Mouse (Mus musculus): ENCODE results near the gene Blmh. TPM values are rescaled to one million over a fixed set of nuclear protein-coding genes. Genes with fewer than 3 reads are reported as not detected.

Blmh gene
- total and polyA plus RNA-seq, 3 experiments = 111 to 116 TPM; not detected in 1

DNA sequence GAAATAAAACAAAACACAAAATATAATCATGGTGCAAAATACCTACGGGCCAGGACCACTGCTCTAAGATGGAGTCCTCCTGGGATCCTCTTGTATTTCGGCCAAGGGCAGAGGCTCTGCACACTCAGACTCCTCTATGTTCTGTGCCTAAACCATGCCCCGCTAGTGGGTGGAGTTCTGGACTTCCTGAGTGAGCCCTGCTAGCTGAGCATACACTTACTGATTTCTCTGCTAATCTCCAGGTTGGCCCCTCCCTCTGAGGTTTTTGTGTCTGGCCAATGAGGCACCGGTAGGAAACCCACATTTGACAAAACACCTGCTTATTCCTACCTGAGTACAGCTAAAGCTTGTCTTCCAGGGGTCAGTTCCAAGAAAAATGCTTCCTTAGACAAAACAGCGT lies 76.1 kb downstream of the Blmh start (continued):
- TF ChIP-seq TAL1 (IDR thresholded peaks at IDR 0.05; ENCODE audit: low read length) = no peak
- TF ChIP-seq TCF12 (IDR thresholded peaks at IDR 0.05; ENCODE audit: low read depth, low read length) = 0 out of 2 replicates have a peak, but pooled peaks have one; percentile 19
- no peak for TF ChIP-seq CTCF (IDR thresholded peaks at IDR 0.05 in 2 of 3, conservative IDR thresholded peaks at IDR 0.05 in 1 of 3; ENCODE audit: control insufficient read depth in 1 of 3, insufficient read depth in 1 of 3, low read depth in 2 of 3, low read length in 3 of 3, poor library complexity in 1 of 3, severe bottlenecking in 1 of 3)
- TF ChIP-seq EP300 (IDR thresholded peaks at IDR 0.05; ENCODE audit: low read depth in 1 of 2, low read length in 2 of 2) = peak in 1 of 2 experiments; percentile 51; a peak in 3 of 4 replicates
- TF ChIP-seq GATA1 (IDR thresholded peaks at IDR 0.05; ENCODE audit: low read depth, low read length) = no peak; the same call in 1 of the 2 replicates
- TF ChIP-seq NRF1 (IDR thresholded peaks at IDR 0.05; ENCODE audit: insufficient read depth, low read depth, low read length, poor library complexity, severe bottlenecking) = no peak
- TF ChIP-seq SMC3 (IDR thresholded peaks at IDR 0.05; ENCODE audit: low read depth, low read length) = no peak
- TF ChIP-seq MYC (IDR thresholded peaks at IDR 0.05; ENCODE audit: low read depth, low read length) = no peak
- no peak for TF ChIP-seq ZMIZ1 (IDR thresholded peaks at IDR 0.05; ENCODE audit: low read depth, low read length)
- TF ChIP-seq USF1 (IDR thresholded peaks at IDR 0.05; ENCODE audit: low read depth, low read length) = no peak
- TF ChIP-seq CHD2 (IDR thresholded peaks at IDR 0.05; ENCODE audit: low read length) = no peak
- TF ChIP-seq RAD21 (IDR thresholded peaks at IDR 0.05; ENCODE audit: low read depth, low read length) = no peak
- no peak for TF ChIP-seq KAT2A (conservative IDR thresholded peaks at IDR 0.05; ENCODE audit: low read depth, low read length)
- no peak for TF ChIP-seq GABPA (IDR thresholded peaks at IDR 0.05; ENCODE audit: low read depth, low read length)
- no peak for TF ChIP-seq JUND (IDR thresholded peaks at IDR 0.05; ENCODE audit: low read depth, low read length)
- TF ChIP-seq TBP (IDR thresholded peaks at IDR 0.05; ENCODE audit: low read depth, low read length) = no peak
- TF ChIP-seq USF2 (IDR thresholded peaks at IDR 0.05; ENCODE audit: borderline replicate concordance in 1 of 2, insufficient read depth in 1 of 2, low read depth in 1 of 2, low read length in 2 of 2) = no peak
- no peak for TF ChIP-seq POLR2AphosphoS5 (IDR thresholded peaks at IDR 0.05; ENCODE audit: borderline replicate concordance, low read depth, low read length)
- no peak for TF ChIP-seq ETS1 (IDR thresholded peaks at IDR 0.05; ENCODE audit: low read depth, low read length)
- TF ChIP-seq ZC3H11A (IDR thresholded peaks at IDR 0.05; ENCODE audit: low read depth, low read length) = no peak
- peak; percentile 58; the same call in 1 of the 2 replicates for TF ChIP-seq ELF1 (IDR thresholded peaks at IDR 0.05; ENCODE audit: low read depth, low read length)

GRCm38 (mm10) chr11:77002361-77002760 lies 77.8 kb downstream of the Blmh start:
- peak; percentile 27 for DNase-seq (ENCODE audit: low read depth, low spot score)
- Histone ChIP-seq H3K9ac (ENCODE audit: control insufficient read depth, low read depth, low read length, poor library complexity, severe bottlenecking) (no peak overlapping the region), H3K9me3 (replicated peaks; ENCODE audit: insufficient read depth, low read length) (no peaks in the 10 kb centered on the region), H3K4me3 (ENCODE audit: control insufficient read depth in 1 of 2, insufficient read depth in 1 of 2, low read depth in 2 of 2, low read length in 2 of 2) (no peak overlapping the region), H3K27ac (ENCODE audit: control insufficient read depth, low read depth, low read length) (no peak overlapping the region), H3K36me3 (ENCODE audit: control insufficient read depth in 1 of 2, insufficient read depth in 2 of 2, low read length in 2 of 2) (peaks cover 0 to 7% of the 10 kb centered on the region in 2 experiments; a peak in 2 of 4 replicates), H3K4me1 (ENCODE audit: control insufficient read depth in 1 of 2, insufficient read depth in 2 of 2, low read length in 2 of 2) (peaks cover 0 to 13% of the 10 kb centered on the region in 2 experiments; a peak in 2 of 4 replicates), H3K27me3 (ENCODE audit: control insufficient read depth in 1 of 2, insufficient read depth in 2 of 2, low read length in 2 of 2) (peaks cover 7 to 11% of the 10 kb centered on the region in 2 experiments), H3K79me2 (ENCODE audit: control insufficient read depth, insufficient read depth, low read length, poor library complexity) (no peaks in the 10 kb centered on the region)
- no peak for TF ChIP-seq RCOR1 (IDR thresholded peaks at IDR 0.05; ENCODE audit: low read depth, low read length)
- TF ChIP-seq KAT2A (conservative IDR thresholded peaks at IDR 0.05; ENCODE audit: low read depth, low read length) = no peak
- TF ChIP-seq MYC (IDR thresholded peaks at IDR 0.05; ENCODE audit: low read depth, low read length) = no peak
- TF ChIP-seq RAD21 (IDR thresholded peaks at IDR 0.05; ENCODE audit: low read depth, low read length) = no peak
- TF ChIP-seq NELFE (IDR thresholded peaks at IDR 0.05; ENCODE audit: low read depth, low read length) = no peak
- no peak for TF ChIP-seq JUND (IDR thresholded peaks at IDR 0.05; ENCODE audit: low read depth, low read length)
- no peak for TF ChIP-seq GATA1 (IDR thresholded peaks at IDR 0.05; ENCODE audit: low read depth, low read length)
- no peak for TF ChIP-seq CHD1 (IDR thresholded peaks at IDR 0.05; ENCODE audit: low read depth, low read length)
